Mouse (Mus musculus) lung, postnatal 36 days (tissue): ENCODE results near the gene Gm4756.
A peak's percentile ranks its signal among the peaks of the same experiment; 100 is the strongest.
"Not testable (repeated sequence)": the region's sequence is repeated elsewhere in the genome, so short reads cannot be mapped to it uniquely, and the experiment has no call there.

ENCODE experiments used
- DNase-seq: peaks from one replicate; pipeline ENCODE4 v3.0.0; 2022; ENCODE audit warnings: mixed read lengths

Gm4756 gene

DNA sequence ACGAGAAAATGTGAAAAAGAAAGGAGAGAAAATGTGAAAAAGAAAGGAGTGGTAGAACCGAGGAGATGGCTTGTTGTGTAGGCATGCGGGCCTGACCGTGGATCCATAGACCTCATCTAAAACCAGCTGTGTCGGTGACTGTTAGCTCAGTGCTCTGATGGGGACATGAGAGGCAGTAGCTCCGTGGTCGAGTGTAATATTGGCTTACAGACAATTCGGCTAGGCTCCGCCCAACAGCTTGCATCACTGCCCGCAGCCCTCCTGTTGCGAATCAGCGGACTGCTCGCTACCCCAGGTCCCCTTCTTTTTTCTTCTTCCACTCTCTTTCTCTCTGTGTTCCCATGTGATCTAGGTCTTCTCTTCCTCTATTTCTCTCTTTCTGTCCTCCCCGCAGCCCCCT is 540 bp downstream of the Gm4756 start:
- no peak for DNase-seq

DNA sequence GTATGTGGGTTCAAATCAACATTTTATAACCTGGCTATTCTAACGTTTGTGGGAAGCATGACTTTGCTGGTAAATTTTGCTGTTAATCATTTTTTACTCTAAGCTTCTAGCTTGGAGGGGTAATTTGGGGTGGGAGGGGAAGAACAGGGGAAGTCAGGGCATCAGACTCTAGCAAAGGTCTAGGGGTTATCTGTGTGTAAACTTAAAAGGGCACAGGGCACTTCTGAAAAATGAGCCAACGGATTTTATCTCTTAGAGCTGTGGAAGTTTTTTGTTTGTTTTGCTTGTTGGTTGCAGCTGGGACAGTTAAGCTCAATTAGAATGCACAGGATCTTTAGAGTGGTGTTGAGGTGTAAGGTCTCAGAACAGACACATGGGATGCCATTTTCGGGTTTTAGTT is 11.4 kb downstream of the Gm4756 start:
- no peak for DNase-seq

DNA sequence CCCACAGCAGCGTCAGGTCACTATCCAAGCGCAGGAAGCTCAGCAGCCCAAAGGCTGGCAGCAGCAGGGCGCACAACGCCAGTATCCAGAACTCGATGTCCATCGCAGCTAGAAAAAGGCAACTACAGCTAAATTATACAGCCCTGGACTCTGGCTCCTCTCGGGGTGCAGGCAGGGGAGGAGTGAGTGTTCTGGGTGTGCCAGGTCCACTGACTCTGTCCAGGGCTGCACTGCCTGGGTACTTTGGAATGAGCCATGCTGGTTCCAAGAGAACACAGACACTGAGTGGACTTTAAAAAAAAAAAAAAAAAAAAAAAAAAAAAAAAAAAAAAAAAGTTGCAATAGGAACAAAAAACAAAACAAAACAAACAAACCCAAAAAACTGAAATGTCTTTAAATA is 20.7 kb downstream of the Gm4756 start:
- DNase-seq: no peak

DNA sequence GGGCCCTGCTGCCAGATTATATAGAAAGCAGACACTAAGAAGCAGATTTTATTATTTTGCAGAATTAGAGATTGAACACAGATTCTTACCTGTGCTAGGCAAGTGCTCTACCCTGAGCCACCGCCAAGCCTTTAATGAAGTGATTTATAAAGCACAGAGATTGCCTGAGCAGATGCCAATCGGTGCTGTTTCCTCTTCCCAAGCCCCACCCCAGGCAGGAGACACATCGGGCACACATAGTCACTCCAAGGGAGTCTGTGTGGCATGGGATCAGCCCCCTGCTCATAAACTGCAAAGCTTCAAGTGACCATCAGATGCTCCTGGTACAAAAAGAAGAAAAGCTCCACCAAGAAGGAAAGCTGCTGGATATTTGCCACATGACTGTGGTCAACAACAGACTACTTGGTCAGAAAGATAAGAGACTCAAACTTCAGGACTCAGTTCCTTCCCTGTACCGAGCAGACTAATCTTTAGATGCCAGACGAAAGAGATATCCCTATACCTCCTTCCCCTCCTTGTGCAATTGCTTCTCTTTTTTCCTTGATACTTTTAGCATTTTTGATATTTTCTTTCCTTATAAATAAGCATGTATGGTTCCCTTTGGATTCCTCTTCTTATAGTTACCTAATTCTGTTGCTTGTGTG is 26.5 kb downstream of the Gm4756 start:
- DNase-seq: no peak

DNA sequence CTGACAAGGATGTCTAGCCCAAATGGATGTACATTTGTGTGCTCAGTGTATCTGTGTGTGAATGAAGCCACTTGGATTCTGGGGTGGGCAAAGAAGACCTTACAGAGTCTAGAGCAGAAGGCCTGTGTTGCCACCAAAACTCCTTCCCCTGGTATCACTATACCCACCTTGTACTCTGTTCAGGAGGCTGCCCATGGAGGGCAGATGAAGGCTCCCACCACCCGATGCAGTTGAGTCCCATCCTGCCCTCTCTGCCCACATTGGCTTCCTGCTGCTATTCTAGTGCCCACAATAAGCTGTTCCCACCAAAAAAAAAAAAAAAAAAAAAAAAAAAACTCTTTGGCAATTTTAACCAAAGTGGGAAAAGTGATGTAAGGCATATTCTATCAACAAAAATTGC is 28.0 kb downstream of the Gm4756 start:
- no peak for DNase-seq

DNA sequence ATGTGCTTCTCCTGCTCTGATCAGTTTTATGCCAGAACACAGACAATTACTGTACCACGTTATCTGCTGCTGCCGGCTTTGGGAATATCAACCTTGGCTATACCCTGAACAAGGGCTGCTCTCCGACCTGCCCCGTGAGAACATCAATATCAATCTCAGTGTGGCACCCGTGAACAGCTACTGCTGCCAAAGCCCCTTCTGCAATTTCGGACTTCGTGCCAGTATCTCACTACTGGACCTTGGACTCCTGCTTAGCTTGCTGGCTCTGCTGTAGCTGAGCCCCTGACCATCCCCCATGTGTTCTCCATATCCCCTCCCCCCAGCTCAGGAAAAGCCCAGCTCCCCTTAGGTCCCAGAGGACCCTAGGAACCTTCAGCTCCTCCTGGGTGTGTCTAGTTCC is 28.6 kb downstream of the Gm4756 start:
- no peak for DNase-seq

DNA sequence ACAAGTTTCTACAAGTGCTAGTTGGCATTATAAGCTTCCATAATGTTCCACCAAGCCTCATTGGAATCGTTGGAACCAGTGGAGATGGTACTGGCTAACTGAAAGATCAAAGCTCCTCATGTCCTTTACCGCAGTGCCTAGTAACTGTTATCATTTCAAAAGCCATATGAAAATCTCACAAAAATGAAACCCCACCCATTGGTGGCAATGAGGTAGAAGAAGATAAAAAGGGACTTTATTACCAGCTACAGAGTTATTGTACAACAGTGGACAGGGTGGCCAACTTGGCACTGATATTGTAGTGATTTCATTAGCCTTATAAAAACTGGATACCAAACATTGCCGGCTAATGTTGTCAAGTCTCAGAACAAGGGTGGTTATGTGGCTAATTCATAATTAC is 37.4 kb downstream of the Gm4756 start:
- DNase-seq: no peak

DNA sequence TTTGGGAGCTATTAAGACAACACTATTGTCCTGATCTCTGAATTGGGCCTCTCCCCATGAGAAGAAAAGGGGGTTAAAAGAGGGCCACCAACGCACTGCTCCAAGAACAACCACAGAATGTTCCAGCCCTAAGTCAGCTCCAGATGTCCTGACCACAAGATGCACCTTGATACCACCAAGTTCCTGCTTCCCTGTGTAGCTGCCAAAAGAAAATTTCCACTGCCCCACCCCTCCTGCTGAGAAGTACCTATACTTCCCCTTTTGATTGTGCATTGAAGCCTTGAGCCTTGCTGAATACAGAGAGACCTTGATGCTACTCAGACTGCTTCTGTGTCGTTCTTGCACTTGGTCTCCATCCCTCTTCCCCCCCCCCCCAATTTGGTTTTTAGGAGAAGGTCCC is 50.7 kb downstream of the Gm4756 start:
- not testable (repeated sequence) for DNase-seq

DNA sequence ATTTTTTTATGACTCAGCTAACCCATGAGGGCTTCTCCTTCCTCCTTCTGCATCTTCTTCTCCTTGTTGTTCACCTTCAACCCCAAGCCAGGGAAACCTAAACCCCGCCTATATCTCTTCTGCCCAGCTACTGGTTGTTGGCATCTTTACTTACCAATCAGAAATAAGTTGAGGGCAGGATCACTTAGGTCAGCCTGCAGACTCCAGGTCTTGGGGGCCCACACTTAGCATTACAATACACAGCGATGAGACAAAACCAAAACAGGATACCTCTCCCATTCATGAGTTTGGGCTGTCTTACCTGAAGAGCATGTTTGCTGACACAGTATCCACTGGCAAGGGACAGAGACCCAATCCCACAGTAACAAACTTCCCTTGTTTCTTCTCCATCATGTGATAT is 55.5 kb downstream of the Gm4756 start:
- peak; percentile 15 for DNase-seq

DNA sequence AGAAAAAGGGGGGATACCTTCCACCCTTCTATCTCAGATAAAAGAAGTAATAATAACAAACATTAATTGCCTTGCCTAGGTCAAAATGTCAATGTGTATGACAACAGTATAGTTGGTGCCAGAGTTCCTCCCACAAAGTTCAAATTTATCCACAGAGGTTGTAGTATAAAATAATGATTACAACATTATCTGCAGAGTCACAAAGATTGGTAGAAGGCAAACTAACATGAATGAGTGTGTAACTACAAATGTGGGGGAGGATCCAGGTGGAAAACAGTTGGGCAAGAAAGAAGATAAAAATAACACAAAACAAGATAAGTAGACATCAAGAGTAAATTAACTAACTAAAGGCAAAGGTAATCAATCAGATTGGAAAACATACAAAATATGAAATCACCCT is 56.5 kb downstream of the Gm4756 start:
- no peak for DNase-seq

DNA sequence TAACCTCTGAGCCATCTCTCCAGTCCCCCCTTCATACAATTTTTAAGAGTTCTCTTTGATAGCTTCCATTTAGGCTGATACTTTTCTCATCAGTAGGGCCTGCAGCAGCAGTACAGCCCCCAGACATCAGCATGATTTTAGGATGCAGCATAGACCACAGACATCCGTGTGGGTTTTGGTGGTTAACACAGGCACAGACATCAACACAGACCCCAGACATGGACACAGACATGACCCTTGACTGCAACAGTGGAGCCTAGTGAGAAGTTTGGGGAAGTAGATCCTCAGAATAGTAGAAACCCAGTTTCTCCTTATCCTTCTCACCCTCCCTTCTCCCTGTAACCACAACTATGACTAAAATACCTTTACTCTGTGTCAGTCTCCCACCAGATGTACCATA is 64.1 kb downstream of the Gm4756 start:
- DNase-seq: no peak

DNA sequence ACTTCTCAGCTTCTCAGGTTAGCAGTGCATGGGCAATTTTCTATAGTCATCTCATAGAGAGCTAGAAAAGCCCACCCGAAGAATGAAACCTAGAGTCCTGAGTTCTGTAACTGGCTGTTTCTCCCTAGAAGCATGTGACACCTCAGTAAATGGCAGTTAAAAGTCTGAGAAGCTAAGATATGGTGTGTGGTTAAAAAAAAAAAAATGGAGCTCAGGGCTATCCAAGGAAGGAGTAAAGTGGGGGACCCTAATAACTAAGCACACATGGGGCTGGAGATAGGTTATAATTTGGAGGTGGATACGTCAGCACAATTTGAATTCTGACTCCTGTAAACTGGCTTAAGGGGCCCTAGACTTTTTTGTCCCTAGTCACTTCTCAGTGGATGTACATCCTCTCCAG is 66.4 kb downstream of the Gm4756 start:
- DNase-seq: no peak

DNA sequence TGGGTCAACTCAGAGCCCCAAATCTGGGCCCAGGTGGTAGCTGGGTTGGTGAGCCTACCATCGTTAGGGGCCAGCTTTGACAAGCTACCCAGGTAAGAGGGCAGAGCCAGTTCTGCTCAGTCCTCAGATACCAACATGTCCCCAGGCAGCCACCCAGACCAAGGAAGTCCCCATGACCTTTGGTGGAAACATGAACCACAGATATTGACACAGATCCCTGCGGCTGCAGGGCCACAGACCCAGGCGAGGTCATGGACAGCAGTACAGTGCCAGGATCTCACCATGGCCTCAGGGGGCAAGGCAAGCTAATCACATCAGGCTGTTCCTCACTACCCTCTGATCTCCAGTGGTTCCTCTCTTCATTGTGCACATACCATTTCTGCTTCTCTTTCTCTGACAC is 67.4 kb downstream of the Gm4756 start:
- no peak for DNase-seq

DNA sequence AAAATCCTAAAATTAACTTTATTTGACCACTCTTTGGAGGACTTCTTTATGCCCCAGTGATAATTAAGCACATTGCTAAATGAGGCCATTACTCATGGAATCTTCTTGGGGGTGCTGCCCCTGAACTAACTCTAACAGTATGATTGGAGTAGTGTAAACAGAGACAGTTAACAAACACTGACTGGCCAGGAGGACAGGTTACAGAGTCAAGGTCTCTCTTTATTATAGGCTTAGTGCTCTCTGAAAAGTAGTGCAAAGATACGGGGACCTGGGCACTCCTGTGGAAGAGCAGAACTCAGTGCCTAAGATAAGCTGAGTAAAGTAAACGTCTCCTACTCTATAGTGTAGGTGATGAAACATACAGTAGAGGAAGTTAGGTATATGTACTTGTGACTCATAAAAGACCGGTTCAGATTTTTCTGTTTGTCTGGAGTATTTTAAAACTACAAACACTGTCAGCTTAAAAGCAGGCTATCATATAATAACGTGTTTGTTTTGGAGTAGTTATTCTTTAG is 85.1 kb downstream of the Gm4756 start:
- no peak for DNase-seq

DNA sequence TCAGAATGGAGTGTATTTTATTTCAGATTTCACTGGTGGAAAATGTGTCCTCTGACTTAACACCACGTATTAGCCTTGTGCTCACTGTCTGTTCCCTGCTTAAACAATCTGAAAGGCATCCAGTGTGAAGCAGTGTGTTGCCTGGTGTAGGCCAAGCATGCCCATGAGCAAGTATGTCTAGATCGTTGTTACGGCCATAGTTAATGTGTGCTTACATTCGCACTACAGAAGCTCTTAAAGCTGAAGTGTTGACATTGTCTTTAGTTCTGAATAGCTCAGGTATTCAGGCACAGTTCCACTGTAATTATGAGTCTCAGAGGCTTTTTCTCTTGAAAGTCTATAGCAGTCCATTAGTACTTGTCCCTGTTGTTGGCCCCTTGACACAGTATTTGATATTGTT is 95.1 kb downstream of the Gm4756 start:
- peak; percentile 65 for DNase-seq

DNA sequence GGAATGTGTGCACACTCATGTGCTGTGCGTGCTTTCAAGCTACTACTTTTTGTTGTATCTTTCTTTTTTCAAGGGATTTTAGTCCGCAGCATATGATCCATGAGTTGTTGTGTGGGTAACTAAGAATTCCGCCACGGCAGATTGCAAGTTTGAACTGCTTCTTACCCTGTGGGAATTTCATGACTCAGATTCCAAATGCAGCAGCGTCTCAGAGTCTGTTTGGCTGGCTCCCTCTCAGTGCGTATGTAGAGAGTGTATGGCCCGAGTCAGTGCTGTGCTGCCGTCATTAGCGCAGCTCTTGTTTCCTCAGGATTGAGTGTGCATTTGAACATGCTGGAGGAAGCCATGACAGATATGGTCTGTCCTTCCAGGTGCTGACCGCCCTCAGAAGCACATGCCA is 110.9 kb downstream of the Gm4756 start:
- no peak for DNase-seq

DNA sequence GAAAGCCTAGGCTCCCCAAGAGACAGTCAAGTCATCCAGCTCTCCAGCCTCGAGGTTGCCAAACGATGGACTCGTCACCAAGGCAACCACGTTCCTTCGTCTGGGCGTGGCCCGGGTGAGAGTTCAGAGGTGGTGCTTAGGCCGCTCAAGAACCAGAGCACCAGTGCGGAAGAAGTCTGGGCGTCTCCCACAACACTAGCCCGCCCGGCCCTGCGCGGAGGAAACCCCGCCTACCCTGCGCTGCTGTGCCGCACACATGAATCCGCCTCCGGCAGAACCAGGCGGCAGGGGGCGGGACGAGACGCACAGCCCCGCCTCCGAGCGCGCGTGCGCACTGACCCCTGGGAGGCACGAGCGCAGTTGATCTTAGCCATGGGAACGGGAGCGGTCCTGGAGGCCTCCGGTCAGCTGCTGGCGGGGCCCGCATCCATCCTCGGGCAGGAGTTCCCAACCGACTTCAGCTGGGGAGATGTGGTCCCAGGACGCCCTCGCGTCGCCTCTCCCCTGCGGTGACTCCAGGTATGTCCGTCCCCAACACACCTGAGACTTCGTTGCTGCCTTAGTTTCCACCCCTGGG is 113.4 kb downstream of the Gm4756 start, which contains the start of gene Pcnx4:
Pcnx4 (plus strand) TSS at position 363 of the 577 bp plus-strand sequence.
- DNase-seq: peak; percentile 98

DNA sequence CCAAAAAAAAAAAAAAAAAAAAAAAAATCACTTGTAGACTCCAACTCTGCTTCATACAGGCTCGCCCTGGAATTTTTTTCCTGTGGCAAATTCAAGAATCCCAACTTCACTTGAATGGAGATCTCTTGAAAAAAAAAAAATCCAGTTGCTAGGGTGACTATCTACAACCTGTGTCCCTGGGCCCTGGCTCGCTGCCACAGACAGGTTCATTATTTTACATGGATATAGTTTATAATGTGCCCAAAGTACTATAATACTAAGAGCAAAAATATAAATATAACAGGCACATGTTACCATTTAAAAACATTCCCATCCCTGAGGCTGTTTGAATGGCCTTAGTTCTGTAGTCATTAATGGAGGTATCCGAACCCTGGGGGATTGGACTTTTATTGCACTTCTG is 113.9 kb downstream of the Gm4756 start:
- DNase-seq: no peak

DNA sequence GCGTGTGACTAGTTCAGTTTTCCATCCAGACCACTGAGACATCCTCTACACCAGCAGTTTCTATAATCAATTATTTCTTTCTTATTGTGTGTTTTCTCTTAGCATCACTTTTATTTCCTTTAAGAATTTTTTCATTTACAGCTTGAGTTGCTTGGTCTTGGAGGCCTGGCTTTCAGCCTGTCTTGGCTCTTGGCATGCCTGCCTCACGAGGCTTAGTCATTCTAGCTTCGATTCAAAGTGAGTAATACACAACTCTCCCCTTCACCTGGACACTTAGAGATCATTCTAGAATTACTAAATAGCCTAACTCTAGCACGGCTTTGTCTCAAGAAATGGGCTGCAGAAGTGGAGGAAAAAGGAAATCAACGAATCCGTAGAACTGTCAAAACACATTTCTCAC is 115.5 kb downstream of the Gm4756 start:
- no peak for DNase-seq

DNA sequence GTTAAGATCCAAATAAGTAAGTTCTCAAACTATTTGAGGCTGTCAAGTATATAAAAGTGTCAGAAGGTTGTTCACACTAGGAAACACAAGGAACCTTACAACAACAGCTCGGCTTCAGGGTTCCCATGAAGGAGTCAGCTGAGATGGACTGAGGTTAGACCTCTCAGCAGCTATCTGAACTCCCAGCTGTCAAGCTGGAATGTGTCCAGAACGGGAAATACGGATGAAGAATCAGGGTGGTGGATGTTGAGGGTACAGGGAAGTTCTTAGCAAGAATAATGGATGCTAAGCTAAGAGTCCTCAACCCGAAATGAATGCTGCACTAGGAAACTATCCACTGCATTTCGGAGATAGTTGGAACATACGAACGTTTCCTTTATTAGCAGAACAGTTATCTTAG is 117.2 kb downstream of the Gm4756 start:
- DNase-seq: no peak
